Mouse (Mus musculus): ENCODE measurements around the gene Wdr82.

DNA sequence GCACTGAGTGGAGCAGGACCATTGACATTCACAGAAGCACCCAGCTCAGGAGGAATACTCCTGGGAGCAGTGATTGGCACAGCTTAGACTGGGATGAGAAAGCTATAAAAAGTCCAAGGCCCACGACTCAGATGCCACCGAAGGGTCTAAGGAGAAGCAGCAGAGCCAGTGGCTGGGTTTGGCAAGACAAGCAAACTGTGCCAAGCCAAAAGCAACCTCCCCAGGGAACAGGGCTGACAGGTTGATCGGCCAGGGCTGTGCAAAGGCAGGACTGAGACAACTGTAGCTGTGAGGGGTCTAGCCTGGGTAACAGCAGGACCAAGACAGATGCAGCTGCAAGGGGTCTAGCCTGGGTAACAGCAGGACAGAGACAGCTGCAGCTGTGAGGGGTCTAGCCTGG, 62.2 kb downstream of the Wdr82 start:
- TF ChIP-seq USF1 (IDR thresholded peaks at IDR 0.05; ENCODE audit: low read depth) = no peak
- no peak for TF ChIP-seq CEBPB (IDR thresholded peaks at IDR 0.05; ENCODE audit: low read depth)
- TF ChIP-seq CTCF (IDR thresholded peaks at IDR 0.05; ENCODE audit: control insufficient read depth, insufficient read depth, insufficient read length) = no peak
- TF ChIP-seq MAX (IDR thresholded peaks at IDR 0.05) = no peak
